Mouse (Mus musculus) left cerebral cortex, adult 2 months (tissue): ENCODE measurements around the gene Zfp988. TPM values are rescaled to one million over a fixed set of nuclear protein-coding genes. Genes with fewer than 3 reads are reported as not detected.
"Not testable (repeated sequence)": the region's sequence is repeated elsewhere in the genome, so short reads cannot be mapped to it uniquely, and the experiment has no call there.

ENCODE experiments used
- DNase-seq, 2 experiments: peaks; one replicate each; pipeline ENCODE4 v3.0.0; 2021 to 2022; ENCODE audit warnings: low spot score in 2 of 2, mixed read lengths in 1 of 2; ENCODE audit errors: extremely low spot score in 1 of 2
- H3K27ac ChIP-seq: fragments of 200-600 bp; 2 replicates; pipeline ENCODE4 v1.8.1; 2022
- H3K4me3 ChIP-seq: fragments of 200-600 bp; 2 replicates; pipeline ENCODE4 v1.8.1; 2022
- intact Hi-C: fragments of 180-260 bp; cut with DNase I; formaldehyde crosslinking; loops from one replicate; pipeline ENCODE4 v1.15.1; 2025
- long read RNA-seq, 2 experiments: library from polyadenylated mRNA; stranded (forward); transcript quantifications; one replicate each; pipeline ENCODE4 v2.0.0; 2021; ENCODE audit warnings: borderline mapping rate in 2 of 2
- total RNA-seq, 2 experiments: library from RNA; stranded (reverse); gene quantifications; 2 replicates each; pipeline ENCODE4 v1.2.3; 2021

Zfp988 gene
- total RNA-seq = under 1 TPM; 0.16 to 0.33 TPM
- long read RNA-seq, experiment 1 = 0 reads
- long read RNA-seq, experiment 2 = 0 reads

DNA sequence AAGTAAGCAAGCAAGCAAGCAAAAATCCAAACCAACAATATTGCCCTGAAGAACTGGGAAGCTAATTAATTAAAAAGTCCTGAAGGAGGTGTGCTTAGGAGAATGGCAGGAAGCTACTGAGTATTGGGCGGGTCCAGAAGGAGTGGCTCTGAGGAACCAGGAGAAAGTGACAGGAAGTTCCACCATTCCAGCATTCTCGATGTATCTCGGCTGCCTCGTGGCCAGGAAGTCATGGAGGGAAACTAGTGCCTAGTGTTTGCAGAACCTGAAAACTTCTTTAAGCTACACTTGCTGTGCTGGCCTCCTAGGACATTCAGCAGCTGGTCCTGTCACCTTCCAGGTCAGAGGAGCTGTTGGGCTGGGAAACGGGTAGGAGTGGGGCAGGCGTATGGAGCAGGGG, at the start of gene Zfp988:
Gene Zfp988, plus strand, starts transcription at position 239 of the 400 bp plus-strand sequence.
- intact Hi-C loops, DNase-seq, H3K27ac ChIP-seq, H3K4me3 ChIP-seq: not testable (repeated sequence)

DNA sequence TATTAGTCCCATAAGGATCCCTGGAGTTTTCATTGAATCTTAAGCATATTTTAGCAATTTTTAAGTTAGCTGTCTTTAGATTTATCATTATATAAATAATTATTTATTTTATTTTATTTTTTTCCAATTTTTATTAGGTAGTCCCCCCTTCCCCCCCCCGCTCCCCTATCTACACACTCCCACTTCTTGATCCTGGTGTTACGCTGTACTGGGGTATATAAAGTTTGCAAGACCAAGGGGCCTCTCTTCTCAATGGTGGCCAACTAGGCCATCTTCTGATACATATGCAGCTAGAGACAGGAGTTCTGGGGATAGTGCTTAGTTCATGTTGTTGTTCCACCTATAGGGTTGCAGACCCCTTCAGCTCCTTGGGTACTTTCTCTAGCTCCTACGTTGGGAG, 42.8 kb upstream of the Zfp988 start:
- DNase-seq, H3K4me3 ChIP-seq, H3K27ac ChIP-seq, intact Hi-C loops: not testable (repeated sequence)

DNA sequence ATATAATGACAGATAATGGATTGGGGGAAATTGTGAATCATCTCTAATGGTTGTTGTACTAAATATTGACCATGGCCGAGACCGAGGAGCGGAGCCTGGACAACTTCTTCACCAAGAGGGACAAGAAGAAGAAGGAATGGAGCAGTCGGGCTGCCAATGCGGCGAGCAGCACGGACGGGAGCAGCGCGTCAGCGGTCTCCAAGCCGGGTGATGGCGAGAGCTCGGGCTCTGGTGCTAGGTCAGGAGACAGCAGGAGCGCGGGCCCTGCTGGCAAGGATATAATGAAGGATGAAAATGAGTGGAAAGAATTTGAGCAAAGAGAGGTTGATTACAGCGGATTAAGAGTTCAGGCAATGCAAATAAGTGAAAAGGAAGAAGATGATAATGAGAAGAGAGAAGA, 38.2 kb upstream of the Zfp988 start:
- intact Hi-C loops = not testable (repeated sequence)

DNA sequence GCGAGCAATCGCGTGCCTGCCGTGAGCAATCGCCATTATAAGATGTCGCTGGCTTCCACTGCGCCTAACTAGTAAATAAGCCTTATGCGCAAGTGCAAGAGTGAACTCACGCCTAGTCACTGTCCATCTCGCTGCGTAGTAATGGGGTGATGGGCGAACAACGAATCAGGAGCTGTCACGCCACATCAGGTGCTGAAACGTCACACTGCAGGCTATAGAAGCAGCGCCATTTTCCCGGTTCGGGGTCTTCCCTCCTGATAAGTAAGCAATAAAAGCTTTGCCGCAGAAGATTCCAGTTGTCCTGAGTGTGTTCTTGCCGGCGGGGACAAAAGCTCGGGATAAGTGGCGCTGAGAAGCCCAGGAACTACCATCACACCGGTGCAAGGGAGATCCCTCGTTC, 36.7 kb upstream of the Zfp988 start:
- H3K4me3 ChIP-seq, DNase-seq, H3K27ac ChIP-seq, intact Hi-C loops: not testable (repeated sequence)

More for the DNA sequence above, 38.2 kb upstream of the Zfp988 start:
- DNase-seq, H3K4me3 ChIP-seq, H3K27ac ChIP-seq: not testable (repeated sequence)

DNA sequence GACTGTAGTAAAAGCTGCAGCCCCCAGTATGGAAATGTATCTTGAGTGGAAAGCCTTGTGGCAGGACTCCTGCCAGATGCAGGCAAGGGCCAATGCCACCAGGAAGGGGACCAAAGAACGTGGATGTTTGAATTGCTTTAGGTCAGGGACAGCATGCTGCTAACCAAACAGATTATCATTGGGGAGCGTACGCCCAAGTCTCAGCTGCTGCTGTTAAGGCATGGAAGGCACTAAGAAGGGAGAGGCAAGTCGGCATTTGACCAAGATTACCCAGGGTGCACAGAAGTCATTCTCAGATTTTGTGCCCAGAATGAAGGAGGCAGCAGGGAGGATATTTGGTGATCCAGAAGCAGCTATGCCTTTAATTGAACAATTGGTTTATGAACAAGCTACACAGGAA, 35.4 kb upstream of the Zfp988 start:
- not testable (repeated sequence) for H3K4me3 ChIP-seq

DNA sequence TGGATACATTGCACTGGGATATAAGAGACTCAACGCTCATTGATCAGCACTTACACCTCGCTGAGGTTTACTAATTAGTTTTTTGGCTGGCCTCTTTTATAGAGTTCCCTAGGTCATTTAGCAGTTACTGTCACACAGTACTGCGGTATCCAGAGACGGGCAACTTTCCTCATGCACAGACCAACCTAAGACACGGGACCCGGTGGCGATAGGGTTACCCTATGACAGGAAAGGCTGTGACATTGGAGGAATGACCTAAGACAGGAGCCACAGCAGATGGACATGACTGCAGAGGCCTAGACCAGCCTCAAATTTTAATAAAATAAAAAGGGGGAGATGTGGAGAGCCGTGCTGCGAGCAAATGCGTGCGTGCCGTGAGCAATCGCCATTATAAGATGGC, 33.9 kb upstream of the Zfp988 start:
- DNase-seq, H3K4me3 ChIP-seq, intact Hi-C loops, H3K27ac ChIP-seq: not testable (repeated sequence)

More for the DNA sequence above, 35.4 kb upstream of the Zfp988 start:
- H3K27ac ChIP-seq, intact Hi-C loops, DNase-seq: not testable (repeated sequence)

DNA sequence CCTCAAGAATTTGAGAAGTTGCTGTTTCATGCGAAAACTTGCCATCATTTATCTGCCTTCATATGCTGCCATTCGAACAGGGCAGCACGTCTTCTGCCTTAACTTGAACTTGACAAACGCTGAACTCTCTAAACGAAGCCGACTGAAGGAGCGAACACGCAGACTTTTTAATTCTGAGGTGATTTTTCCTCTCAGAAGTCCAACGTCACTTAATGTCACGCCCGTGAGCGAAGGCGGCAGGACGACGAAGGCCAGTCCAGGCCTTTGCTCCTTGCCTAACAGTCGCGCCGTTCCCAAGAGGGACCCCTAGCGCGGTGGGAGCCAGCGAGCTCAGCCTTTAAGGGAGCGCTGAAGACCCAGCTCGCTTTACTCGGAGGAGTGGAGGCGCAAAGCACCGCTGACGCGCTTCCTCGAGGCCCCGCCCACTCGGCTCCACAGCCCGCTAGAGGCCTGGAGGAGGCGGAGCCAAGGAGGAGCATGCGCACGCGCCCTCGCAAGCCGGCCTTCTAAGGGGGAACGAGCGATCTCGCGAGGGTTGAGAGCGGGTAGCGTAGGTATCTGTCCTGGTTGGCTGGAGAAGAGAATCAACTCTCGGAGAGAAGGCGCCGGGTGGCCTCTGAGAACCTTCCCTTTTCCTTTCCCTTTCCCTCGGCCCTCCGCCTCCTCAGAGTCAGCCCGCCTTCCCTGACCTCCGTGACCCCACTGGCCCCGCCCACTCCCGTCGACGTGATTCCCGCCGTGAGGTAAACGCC, 30.3 kb upstream of the Zfp988 start:
- H3K4me3 ChIP-seq, DNase-seq, intact Hi-C loops: not testable (repeated sequence)

DNA sequence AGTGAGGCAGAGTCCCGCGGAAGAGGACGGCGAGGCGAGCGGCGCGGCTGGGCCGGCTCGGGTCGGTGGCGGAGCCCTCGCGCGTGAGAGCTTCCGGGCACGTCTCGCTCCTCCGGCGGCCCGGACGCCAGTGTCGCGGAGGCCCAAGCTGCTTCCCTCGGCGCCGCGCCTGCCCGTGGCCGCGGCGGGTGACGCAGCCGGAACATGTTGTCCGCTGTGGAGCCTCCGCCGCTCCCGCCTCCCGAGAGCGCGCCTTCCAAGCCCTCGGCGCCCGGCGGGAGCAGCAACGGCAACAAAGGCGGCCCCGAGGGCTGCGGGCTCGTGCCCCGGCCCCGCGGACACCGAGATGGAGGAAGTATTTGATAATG, 29.7 kb upstream of the Zfp988 start:
- DNase-seq, H3K4me3 ChIP-seq, intact Hi-C loops: not testable (repeated sequence)

More for the DNA sequence above, 30.3 kb upstream of the Zfp988 start:
- H3K27ac ChIP-seq = not testable (repeated sequence)

DNA sequence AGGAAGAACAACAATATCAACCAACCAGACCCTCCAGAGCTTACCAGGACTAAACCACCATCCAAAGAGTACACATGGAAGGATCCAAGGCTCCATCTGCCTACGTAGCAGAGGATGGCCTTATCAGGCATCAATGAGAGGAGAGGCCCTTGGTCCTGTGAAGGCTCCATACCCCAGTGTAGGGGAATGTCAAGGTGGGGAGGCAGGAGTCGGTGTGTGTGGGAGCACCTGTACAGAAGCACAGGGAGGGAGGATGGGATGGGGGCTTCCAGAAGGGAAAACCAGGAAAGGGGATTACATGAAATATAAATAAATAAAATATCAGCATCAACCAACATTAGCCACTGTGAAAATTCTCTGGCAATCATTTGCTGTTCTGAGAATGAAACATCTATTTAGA, 25.1 kb upstream of the Zfp988 start:
- DNase-seq, H3K27ac ChIP-seq, intact Hi-C loops, H3K4me3 ChIP-seq: not testable (repeated sequence)

More for the DNA sequence above, 29.7 kb upstream of the Zfp988 start:
- H3K27ac ChIP-seq = not testable (repeated sequence)

DNA sequence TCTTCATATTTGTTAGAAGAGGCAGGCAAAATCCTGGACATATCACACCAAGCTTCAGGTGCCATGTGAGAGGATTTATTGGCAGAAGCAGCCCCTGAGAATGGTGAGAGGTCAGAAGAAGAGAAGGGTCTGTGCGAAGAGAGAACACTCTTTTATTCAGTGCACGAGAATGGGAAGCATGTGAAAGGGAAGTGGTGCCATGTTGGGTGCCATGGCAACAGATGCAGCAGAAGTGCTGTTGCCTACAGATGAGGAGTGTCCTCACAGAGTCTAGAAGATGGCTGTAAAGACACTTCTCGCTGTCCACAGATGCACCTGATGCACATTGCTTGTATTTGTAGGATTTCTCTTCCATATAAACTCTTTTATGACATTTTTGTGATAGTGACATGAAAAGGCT, 6.9 kb upstream of the Zfp988 start:
- intact Hi-C loops, H3K27ac ChIP-seq, DNase-seq, H3K4me3 ChIP-seq: not testable (repeated sequence)

DNA sequence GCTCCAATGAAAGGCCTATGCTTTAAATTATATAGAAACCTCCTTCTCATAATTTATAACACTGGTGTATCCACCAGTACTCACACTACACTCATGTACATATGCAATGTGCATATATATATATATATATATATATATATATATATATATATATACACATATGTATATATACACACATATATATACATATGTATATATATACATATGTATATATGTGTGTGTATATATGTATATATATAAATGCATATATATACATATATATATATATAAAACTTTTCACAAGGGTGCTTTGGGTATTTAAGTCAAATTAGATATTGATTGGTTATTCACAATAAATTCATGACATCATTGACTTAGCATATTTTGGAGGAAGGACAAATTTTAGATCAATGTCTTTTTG, 3.1 kb upstream of the Zfp988 start:
- intact Hi-C loops, H3K4me3 ChIP-seq, DNase-seq, H3K27ac ChIP-seq: not testable (repeated sequence)

DNA sequence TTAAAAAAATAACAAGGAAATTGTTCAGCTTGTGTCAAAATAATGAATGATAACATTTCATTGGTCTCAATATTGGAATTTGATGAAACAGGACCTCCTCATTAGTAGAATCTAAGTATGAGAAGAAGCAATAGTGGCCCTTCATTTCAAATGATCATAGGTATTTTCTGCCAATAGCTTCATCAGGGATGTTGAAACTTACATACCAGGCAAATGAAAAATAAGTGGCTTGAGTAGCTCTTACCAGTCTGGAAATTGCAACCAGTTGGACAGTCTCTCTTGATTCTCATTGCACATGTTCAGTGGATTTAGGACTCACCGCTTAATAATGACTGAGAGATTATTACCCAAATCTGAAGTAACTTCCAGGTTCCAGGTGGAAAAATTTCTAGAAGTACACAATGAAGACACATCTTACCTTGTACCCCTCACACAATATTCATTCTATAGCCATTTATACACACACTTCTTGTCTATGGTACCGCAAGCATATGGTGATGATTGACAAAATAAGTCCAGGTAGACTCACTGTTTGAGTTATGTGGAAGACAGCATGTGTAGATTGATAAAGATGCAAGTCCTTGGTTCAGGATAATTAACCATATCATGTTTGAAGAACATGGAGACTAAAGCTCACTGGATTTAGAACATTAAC, 29.7 kb downstream of the Zfp988 start:
- H3K27ac ChIP-seq, H3K4me3 ChIP-seq, DNase-seq, intact Hi-C loops: not testable (repeated sequence)

DNA sequence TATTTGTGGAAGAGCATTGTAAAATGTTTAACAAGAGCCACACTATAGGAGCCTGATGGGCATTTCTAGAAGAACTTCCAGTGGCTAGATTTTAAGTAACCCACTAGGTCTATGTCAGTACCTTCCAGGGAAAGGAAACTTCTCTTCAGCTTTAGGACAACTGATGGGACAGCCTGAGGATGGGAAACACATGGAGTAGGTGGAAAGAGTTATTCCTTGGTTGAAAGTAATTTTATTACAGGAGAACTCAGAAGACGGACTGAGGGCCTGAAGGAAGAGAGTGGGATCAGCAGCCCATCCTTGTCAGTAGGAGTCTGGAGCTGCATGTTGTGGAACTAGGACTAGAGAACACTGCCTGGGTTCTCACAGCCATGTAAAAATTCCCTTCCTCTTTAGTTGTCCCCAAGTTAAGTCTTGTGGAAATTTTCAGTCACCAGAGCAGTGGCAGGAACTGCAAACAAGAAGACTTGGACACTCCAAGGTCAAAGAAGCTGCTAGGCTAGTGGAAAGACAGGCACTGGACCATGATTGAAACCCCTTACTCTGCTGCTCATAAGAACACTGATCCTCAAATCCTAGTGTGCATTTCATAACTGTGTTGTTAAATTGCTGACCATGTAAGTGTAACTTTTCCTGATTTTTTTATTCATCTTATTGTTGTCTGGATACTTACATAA, 30.4 kb downstream of the Zfp988 start:
- DNase-seq, H3K27ac ChIP-seq, H3K4me3 ChIP-seq, intact Hi-C loops: not testable (repeated sequence)

DNA sequence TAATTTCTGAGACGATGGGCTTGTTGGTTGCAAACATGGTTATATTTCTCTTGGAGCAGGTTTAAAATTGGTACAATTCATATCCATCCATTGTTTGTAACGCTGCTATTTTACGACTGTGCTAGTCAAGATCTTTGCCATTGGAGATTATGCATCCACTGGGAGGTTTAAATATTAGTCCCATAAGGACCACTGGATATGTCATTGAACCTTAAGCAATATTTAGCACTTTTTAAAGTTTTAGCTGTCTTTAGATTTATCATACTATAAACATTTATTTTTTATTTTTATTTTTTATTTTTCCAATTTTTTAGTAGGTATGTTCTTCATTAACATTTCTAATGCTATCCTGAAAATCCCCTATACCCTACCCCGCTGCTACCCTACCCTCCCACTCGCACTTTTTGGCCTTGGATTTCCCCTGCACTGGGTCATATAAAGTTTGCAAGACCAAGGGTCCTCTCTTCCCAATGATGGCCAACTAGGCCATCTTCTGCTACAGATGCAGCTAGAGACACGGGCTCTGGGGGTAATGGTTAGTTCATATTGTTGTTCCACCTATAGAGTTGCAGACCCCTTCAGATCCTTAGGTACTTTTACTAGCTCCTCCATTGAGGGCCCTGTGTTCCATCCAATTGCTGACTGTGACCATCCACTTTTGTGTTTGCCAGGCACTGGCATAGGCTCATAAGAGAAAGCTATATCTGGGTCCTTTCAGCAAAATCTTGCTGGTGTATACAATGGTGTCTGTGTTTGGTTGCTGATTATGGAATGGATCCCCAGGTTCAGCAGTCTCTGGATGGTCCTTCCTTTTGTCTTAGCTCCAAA, 31.1 kb downstream of the Zfp988 start:
- intact Hi-C loops, DNase-seq, H3K27ac ChIP-seq, H3K4me3 ChIP-seq: not testable (repeated sequence)

DNA sequence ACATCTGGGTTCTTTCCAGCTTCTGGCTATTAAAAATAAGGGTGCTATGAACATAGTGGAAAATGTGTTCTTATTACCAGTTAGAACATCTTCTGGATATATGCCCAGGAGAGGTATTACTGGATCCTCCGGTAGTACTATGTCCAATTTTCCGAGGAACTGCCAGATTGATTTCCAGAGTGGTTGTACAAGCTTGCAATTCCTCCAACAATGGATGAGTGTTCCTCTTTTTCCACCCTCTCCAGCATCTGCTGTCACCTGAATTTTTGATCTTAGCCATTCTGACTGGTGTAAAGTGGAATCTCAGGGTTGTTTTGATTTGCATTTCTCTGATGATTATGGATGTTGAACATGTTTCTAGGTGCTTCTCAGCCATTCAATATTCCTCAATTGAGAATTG, 32.0 kb downstream of the Zfp988 start:
- H3K27ac ChIP-seq, H3K4me3 ChIP-seq, intact Hi-C loops, DNase-seq: not testable (repeated sequence)
